Mouse (Mus musculus): Measurements from ENCODE around the gene Calm1. TPM values are rescaled to one million over a fixed set of nuclear protein-coding genes. Genes with fewer than 3 reads are reported as not detected.
A peak's percentile ranks its signal among the peaks of the same experiment; 100 is the strongest.

Calm1 gene
- polyA plus RNA-seq, 2 experiments = 306 to 1,299 TPM

DNA sequence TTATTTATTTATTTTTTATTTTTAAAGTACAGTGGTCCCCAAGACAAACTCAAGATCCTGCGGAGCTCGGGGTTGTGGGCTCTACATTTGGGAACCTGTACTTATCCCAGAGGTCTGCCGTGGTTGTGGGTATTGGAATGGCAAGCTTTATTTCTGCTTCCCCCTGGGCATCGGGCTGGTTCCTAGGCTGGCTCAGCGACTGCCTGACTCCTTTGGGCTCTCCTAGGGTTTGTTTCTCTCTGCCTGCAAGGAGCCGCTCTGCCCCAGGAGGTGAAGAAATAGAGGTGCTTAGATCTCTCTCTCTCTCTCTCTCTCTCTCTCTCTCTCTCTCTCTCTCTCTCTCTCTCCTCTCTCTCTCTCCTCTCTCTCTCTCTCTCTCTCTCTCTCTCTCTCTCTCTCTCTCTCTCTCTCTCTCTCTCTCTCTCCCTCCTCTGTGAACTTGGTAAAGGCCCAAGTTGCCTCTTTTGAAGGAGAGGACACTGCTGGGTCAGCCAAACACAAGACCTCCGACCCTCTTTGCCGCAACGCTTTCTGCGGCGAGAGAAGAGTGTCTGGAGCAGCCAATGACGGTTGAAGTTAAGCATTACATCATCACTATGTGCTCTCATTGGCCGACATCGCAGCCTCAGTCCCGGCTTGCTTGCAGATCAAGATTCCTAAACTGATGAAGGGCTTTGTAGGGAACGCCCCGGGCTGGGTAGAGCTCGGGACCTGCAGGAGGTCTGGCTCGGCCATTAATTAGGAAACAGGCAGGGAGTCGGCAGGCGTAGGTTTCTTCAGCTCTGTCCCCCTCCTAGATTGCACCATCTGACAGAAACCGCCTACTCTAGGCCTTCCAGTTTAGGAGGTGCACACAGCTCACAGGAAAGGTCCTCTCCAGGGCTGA is 42.9 kb downstream of the Calm1 start:
- Histone ChIP-seq H3K4me1 (ENCODE audit: control insufficient read depth, insufficient read depth, low read length) (no peaks in the 10 kb centered on the region; the same call in 1 of the 2 replicates), H3K36me3 (ENCODE audit: control insufficient read depth, insufficient read depth, low read length) (no peaks in the 10 kb centered on the region), H3K4me2 (replicated peaks; ENCODE audit: low read depth, low read length, severe bottlenecking) (peak overlapping the region; percentile 48), H3K9me3 (ENCODE audit: control insufficient read depth, low read length) (no peaks in the 10 kb centered on the region), H3K27me3 (ENCODE audit: control insufficient read depth, insufficient read depth, low read length) (no peaks in the 10 kb centered on the region), H3K27ac (replicated peaks; ENCODE audit: low read depth, low read length) (no peak overlapping the region), H3K9ac (ENCODE audit: low read depth, low read length, severe bottlenecking) (peak overlapping the region; percentile 25; the same call in 1 of the 2 replicates), H3K4me3 (replicated peaks; ENCODE audit: low read length) (peak overlapping the region; percentile 20)
- DNase-seq (ENCODE audit: low spot score) (peak; percentile 86), ATAC-seq (ENCODE audit: low FRiP score, low read depth) (peak; percentile 98)
- 6% methylated on average over 22 of the region's 22 CpGs for WGBS
- no peak for TF ChIP-seq POLR2A (IDR thresholded peaks at IDR 0.05; ENCODE audit: borderline replicate concordance, extremely low read depth, insufficient read depth, insufficient read length)

DNA sequence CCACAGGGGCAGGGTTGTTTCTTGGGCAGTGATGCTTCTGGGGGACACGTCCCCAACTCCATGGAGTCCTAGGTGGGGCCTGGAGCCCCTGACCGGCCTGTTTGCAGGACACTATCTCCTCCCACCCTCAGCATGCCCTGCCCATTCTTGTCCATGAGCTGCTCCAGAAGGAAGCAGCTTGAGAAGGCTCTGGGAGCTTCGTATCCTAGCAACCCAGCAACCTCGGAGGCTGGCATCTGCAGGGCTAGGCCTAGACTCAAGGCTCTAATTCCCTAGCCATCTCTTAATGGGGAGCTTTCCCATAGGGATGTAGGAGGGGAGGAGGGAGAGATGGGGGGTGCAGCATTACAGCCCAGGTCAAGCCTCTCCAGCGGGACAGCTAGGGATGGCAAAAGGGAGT is 45.3 kb downstream of the Calm1 start:
- no peaks in the 10 kb centered on the region for H3K27me3 ChIP-seq (ENCODE audit: control insufficient read depth, insufficient read depth, low read length)
- 53% methylated on average over 5 of the region's 5 CpGs for WGBS
- ATAC-seq (ENCODE audit: low FRiP score, low read depth) = no peak

DNA sequence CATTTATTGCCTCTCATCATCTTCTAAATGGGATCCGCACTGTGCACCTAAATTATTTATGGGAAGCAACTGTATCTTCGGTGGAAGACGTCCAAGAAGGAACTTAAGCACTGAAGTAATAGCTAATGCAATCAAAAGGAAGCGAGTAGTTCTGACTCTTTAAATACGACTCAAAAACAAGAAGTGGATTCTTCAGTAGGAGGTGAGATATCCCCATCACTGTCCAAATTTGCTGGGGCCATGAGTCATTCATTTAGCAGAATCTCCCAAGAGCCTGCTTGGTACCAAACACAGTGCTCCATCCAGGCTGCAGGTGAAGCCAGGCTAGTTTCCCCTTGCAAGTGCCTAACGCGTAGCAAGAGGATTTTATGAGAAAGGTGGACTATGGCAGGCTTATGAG is 49.9 kb downstream of the Calm1 start:
- Histone ChIP-seq H3K9me3 (ENCODE audit: control insufficient read depth, low read length) (no peaks in the 10 kb centered on the region), H3K27ac (replicated peaks; ENCODE audit: low read depth, low read length) (no peak overlapping the region), H3K36me3 (ENCODE audit: control insufficient read depth, insufficient read depth, low read length) (no peaks in the 10 kb centered on the region), H3K4me1 (ENCODE audit: control insufficient read depth, insufficient read depth, low read length) (no peaks in the 10 kb centered on the region), H3K27me3 (ENCODE audit: control insufficient read depth, insufficient read depth, low read length) (no peaks in the 10 kb centered on the region), H3K4me2 (replicated peaks; ENCODE audit: low read depth, low read length, severe bottlenecking) (no peak overlapping the region), H3K9ac (ENCODE audit: low read depth, low read length, severe bottlenecking) (no peak overlapping the region), H3K4me3 (replicated peaks; ENCODE audit: low read length) (no peak overlapping the region)
- no peak for ATAC-seq (ENCODE audit: low FRiP score, low read depth)
- DNase-seq (ENCODE audit: low spot score) = no peak
- TF ChIP-seq POLR2A (IDR thresholded peaks at IDR 0.05; ENCODE audit: borderline replicate concordance, extremely low read depth, insufficient read depth, insufficient read length) = no peak
- WGBS = 87% methylated on average over 7 of the region's 7 CpGs

More for the DNA sequence above, 45.3 kb downstream of the Calm1 start:
- no peak overlapping the region for H3K27ac ChIP-seq (replicated peaks; ENCODE audit: low read depth, low read length)
- H3K9me3 ChIP-seq (ENCODE audit: control insufficient read depth, low read length) = no peaks in the 10 kb centered on the region
- H3K36me3 ChIP-seq (ENCODE audit: control insufficient read depth, insufficient read depth, low read length) = no peaks in the 10 kb centered on the region
- no peak for TF ChIP-seq POLR2A (IDR thresholded peaks at IDR 0.05; ENCODE audit: borderline replicate concordance, extremely low read depth, insufficient read depth, insufficient read length)
- no peak overlapping the region for H3K9ac ChIP-seq (ENCODE audit: low read depth, low read length, severe bottlenecking)
- no peak overlapping the region for H3K4me3 ChIP-seq (replicated peaks; ENCODE audit: low read length)
- H3K4me1 ChIP-seq (ENCODE audit: control insufficient read depth, insufficient read depth, low read length) = no peaks in the 10 kb centered on the region; the same call in 1 of the 2 replicates
- no peak overlapping the region for H3K4me2 ChIP-seq (replicated peaks; ENCODE audit: low read depth, low read length, severe bottlenecking)
- DNase-seq (ENCODE audit: low spot score) = no peak

DNA sequence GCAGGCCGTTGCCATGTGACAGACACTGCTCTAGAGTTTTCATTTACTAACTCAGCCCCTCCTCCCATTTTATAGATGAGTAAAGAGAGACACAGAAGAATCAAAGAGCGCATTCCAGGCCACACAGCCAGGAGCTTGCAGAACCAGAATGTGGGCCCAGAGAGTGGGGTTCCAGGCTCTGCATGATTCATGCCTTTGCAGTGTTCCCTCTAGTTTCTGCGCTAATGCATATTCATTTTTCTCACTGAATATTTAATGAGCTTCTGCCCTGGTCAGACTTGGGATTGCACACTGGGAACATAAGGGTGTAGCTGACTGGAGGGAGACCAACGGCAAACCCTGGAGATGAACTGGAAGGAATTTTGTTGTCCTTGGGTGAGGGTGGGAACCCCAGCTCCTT is 55.2 kb downstream of the Calm1 start:
- no peaks in the 10 kb centered on the region for H3K36me3 ChIP-seq (ENCODE audit: control insufficient read depth, insufficient read depth, low read length)
- 77% methylated on average over 4 of the region's 4 CpGs for whole genome bisulfite sequencing
- no peak overlapping the region for H3K4me2 ChIP-seq (replicated peaks; ENCODE audit: low read depth, low read length, severe bottlenecking)
- DNase-seq (ENCODE audit: low spot score) (no peak), ATAC-seq (ENCODE audit: low FRiP score, low read depth) (no peak)
- no peaks in the 10 kb centered on the region for H3K4me1 ChIP-seq (ENCODE audit: control insufficient read depth, insufficient read depth, low read length)
- H3K27me3 ChIP-seq (ENCODE audit: control insufficient read depth, insufficient read depth, low read length) = no peaks in the 10 kb centered on the region
- TF ChIP-seq POLR2A (IDR thresholded peaks at IDR 0.05; ENCODE audit: borderline replicate concordance, extremely low read depth, insufficient read depth, insufficient read length) = no peak
- no peak overlapping the region for H3K9ac ChIP-seq (ENCODE audit: low read depth, low read length, severe bottlenecking)
- H3K9me3 ChIP-seq (ENCODE audit: control insufficient read depth, low read length) = no peaks in the 10 kb centered on the region
- no peak overlapping the region for H3K27ac ChIP-seq (replicated peaks; ENCODE audit: low read depth, low read length)
- H3K4me3 ChIP-seq (replicated peaks; ENCODE audit: low read length) = no peak overlapping the region

DNA sequence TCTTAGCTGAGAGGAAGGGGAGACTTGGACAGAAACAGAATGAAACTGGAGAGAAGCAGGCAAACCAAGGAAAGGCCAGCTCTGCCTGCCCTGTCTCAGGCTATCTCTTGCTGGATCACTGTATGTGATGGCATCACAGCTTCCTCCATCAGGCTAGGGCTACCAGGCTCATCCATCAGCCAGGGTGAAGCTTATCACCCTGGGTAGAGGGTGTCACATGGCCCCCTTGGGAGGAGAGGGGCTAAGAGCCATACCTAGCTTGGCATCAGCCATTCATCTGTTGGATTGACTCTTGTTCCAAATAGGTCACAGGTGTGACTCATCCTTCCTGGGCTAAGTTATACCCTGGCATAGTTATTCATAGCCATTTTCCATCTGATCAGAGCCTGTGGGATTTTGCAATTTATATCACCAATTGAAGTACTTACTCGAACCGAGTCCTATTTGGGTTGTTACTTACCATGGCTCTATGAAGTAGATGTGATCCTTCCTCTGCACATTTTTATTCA is 56.3 kb downstream of the Calm1 start:
- Histone ChIP-seq H3K4me2 (replicated peaks; ENCODE audit: low read depth, low read length, severe bottlenecking) (no peak overlapping the region), H3K27me3 (ENCODE audit: control insufficient read depth, insufficient read depth, low read length) (no peaks in the 10 kb centered on the region), H3K4me1 (ENCODE audit: control insufficient read depth, insufficient read depth, low read length) (no peaks in the 10 kb centered on the region; the same call in 1 of the 2 replicates), H3K4me3 (replicated peaks; ENCODE audit: low read length) (no peak overlapping the region), H3K36me3 (ENCODE audit: control insufficient read depth, insufficient read depth, low read length) (no peaks in the 10 kb centered on the region), H3K27ac (replicated peaks; ENCODE audit: low read depth, low read length) (no peak overlapping the region), H3K9ac (ENCODE audit: low read depth, low read length, severe bottlenecking) (no peak overlapping the region), H3K9me3 (ENCODE audit: control insufficient read depth, low read length) (no peaks in the 10 kb centered on the region)
- WGBS = 88% methylated on average over 2 of the region's 2 CpGs
- TF ChIP-seq POLR2A (IDR thresholded peaks at IDR 0.05; ENCODE audit: borderline replicate concordance, extremely low read depth, insufficient read depth, insufficient read length) = no peak
- no peak for ATAC-seq (ENCODE audit: low FRiP score, low read depth)
- DNase-seq (ENCODE audit: low spot score) = no peak
